Mouse (Mus musculus): ENCODE measurements around the gene Tnfsf12.
A peak's percentile ranks its signal among the peaks of the same experiment; 100 is the strongest.

Tnfsf12 gene

DNA sequence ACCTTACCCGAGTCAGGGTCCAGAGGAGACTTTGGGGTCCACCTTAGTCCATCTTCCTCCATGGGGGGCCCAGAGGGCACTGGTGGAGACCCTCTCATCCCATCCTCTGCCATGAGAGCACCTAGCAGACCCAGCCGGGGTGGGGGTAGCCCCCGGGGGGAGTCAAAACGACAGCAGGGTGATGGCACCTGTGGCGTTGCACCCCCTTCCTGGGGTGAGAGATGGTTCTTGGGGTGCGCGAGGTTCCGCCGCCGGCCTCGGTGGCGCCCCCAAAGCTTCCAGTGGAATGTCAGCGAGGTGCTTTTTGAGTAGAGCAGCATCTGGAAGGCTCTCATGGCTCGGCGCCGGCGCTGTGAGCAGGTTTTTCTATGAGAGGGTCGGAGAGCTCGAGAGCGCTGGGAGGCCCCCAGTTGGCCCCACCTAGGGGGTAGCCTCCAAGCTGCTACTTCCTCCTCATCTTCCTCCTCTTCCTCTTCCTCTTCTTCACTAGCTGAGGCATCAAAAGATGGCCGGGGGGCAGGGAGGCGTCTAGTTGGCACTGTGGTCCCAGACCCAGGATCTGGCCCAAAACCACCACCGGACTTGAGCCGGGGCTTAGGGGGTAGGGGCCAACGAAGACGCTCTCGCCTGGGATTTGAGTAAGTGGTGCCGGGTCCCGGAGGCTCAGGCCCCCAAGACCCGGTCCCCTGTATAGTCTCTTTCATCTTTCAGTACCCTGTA lies 15.4 kb downstream of the Tnfsf12 start:
- no peak for DNase-seq

DNA sequence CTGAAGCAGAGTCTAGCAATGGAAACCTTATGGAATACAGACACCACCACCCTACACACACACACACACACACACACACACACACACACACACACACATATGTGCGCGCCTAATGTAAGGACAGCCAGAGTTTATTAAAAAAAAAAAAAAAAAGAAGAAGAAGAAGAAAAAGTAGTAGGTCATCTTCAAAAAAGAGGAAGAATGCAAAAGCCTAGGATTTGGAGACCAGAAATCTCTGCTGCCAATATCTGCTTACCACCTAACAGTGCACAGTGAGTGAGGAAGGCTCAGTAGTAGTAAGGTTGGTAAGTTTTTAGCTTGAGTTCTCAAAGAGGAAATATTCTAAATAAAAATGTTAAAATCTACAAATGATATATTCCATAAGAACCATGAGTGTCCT lies 16.5 kb downstream of the Tnfsf12 start:
- DNase-seq, result no peak

DNA sequence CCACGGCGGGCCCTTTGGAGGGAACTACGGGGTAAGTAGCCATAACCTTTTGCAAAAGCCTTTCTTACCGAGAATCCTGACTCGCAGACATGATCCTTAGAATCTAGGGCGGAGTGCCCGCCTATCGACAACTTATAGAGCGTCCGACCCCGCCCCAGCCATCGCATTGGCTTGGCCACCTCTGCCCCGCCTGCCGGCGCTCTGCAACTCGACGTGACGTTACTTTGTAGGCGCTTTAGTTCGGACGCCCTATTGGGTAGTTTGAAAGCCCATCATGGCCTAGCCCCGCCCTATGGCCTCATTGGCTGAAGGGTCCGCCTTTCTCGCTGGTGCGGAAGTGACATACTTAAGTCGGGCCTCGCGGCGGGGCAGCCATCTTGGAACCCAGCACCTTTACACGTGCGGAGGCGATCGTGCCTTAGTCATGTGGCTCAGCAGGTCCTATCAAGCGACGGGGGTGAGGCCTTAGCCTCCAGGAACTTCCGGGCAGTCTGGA lies 23.4 kb downstream of the Tnfsf12 start, which contains the start of gene Eif4a1:
TSS of gene Eif4a1 (minus strand) at position 213 of the 496 bp plus-strand sequence.
- DNase-seq, result peak; percentile 100

DNA sequence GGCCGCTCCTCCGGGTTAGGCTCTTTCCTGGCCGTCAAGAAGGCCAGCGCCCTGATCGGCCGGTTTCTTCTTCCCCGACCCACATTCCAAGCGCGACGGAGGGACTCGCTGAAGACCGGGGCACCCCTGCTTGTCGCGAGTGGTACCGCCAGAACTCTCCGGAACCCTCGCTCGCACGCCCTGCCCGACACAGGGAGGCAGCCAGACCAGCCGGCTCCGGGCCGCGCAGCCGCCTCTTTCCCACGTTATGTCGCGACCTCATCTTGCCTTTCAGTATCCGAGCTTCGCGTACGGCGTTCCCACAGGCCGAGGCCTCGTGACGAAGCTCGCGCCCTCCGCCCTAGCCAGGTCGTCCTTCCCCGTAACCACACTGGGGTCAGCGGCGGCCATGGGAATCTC lies 23.9 kb downstream of the Tnfsf12 start:
- DNase-seq, result no peak

DNA sequence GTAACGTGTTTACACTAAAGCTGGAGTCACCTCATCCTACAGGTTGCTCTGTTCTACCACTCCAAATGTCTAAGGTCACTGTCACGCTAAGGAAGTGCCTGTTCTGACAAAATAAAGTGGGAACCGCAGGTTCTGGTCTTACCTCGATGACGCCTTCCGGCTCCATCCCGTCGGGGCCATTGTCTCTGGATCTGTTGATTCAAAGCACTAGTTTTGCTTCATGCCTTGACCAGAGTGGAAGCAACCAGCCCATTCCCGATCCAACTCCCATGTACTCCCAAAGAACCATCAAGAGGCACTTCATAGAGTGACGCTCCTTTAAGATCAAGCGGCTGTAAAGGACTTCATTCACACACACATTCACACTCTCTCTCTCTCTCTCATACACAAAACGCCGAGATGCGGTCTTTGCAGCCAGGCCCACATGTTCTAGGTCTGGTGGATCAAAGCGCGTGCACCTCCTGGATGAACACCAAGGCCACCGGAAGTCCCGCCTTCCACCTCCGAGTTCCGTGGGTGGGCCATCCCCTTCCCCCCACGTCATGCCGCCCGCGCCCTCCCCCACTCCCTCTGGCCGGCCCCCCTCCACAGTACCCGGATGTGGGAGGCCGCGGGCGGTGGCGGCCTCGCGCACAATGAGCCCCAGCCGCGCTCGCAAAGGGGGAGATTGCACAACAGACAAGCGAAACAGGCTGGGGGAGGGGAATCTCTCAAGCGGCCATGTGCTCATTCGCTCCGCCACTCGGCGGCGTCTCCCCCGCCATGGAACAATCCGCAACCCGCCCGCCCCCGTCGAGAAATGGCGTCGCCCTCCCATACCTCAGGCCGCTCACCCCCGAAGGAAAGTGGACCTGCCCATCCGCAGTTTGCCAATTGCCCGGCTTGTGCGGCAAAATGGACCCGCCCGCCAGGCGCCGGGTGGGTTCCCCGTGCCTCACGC lies 24.6 kb downstream of the Tnfsf12 start:
- DNase-seq, result peak; percentile 96

DNA sequence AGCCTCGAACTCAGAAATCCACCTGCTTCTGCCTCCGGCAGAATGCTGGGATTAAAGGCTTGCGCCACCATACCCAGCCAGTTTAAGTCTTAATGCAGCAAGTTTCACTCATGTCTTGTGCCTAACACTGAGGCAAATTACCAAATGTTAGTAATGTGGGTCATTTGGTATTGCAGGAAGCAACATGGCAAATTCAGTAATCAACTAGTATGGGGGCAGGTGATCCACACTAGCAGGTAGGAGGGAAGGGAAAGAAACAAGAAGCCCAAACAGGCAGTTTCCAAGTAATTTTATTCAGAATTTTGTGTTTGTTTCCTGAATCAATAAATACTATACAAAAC lies 29.0 kb downstream of the Tnfsf12 start:
- DNase-seq, result no peak

DNA sequence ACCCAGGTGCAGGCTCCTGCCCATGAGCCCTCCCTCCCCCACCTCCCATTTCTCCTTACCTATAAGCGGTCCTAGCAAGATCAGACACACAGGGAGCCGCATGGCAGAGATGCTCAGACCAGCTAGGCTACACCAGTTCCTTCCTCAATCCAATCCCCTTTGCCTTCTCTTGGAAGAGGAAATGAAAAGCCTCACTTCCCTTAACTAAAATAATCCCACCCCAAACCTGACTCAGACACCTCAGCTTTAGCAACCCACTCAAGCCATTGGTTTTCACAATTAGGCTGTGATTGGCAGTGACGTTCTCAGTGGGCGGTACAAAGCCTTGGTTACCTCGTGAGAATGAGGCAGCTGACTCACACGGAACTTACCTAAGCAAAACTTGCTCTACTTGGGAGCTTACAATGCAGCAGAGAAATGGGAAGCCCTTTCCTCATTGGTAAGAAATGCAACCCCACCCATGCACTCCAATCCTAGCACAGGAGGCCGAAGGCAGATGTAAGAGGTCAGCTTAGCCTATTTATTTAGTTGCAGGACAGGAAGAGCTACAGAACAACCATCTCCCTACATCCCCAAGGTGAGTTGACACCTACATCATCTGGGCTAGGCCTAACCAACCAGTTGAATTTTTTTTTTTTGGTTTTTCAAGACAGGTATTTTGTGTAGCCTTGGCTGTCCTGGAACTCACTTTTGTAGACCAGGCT lies 29.5 kb downstream of the Tnfsf12 start, which contains the start of gene Cd68:
TSS of gene Cd68 (minus strand) at position 193 of the 704 bp plus-strand sequence.
- no peak for DNase-seq

DNA sequence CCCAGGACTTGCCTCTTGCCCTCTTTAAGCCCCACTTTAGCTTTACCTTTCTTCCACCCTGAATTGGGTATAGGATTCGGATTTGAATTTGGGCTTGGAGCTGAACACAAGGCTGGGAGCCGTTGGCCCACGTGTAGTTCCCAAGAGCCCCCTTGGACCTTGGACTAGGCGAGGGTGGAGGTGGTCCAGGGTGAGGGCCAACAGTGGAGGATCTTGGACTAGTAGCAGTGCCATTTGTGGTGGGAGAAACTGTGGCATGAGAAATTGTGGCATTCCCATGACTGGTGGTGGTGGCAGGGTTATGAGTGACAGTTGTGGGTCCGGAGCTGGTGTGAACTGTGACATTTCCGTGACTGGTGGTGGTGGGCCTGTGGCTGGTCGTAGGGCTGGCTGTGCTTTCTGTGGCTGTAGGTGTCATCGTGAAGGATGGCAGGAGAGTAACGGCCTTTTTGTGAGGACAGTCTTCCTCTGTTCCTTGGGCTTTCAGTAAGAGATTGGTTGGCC lies 30.1 kb downstream of the Tnfsf12 start:
- no peak for DNase-seq

DNA sequence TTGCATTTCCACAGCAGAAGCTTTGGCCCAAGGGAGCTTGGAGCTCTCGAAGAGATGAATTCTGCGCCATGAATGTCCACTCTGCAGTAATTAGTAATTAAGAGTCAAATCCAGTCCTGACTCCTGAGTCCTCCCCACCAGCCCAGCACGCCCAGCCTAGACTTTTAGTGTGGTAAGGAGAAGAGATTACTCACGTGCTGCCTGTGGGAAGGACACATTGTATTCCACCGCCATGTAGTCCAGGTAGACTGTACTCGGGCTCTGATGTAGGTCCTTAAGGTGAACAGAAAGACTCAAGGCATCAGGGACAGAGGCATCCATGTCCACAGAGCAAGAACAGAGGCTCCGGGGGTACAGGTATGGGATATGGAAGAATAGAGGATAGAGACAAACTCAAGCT lies 30.8 kb downstream of the Tnfsf12 start:
- no peak for DNase-seq

DNA sequence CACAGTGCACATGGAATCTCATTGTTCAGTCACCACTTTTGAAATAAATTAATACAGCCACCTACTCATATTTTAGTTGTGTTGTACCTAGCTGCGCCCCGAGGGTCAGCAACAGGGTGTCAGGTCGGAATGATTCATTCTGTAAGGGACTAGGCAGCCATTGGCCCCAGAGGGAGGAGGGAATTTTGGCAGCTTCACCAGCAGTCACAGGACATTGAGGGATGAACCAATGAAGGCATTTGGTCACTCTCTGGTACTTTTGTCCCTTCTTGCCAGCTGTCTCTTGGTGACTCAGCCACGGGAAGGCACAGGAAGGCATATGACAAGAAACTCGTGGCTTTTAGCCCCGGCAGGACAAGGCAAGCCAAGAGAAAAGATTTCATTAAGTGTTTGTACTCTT lies 31.9 kb downstream of the Tnfsf12 start:
- no peak for DNase-seq

DNA sequence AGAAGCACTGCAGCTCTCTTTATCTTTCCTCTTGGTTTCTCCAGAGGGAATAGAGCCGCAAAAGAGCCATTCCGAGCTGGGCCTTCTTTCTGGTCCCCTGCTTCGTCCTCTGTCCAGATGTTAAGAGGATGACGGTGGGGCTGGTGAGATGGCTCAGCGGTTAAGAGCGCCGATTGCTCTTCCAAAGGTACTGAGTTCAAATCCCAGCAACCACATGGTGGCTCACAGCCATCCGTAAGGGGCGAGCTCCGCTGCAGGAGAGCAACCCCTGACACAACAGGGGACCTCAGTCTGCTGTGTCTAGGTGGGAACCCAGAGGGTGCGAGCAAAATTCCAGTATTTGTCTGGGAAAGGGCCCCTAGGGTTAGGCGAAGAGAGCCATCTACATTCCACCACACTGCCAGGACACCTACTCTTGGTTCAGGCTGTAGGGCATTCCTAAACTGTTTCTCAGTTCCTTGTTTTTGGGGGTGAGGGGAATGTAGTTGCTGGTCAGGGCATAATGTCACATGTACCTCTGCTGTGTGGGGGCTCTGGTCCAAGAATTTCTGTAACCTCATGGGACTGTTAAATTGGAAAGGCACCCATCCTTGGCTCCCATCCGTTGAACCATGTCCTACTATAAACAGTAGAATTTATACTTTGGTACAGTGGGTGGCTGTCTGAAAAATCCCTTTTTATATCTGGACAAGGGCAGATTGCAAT lies 32.5 kb downstream of the Tnfsf12 start:
- DNase-seq, result no peak

DNA sequence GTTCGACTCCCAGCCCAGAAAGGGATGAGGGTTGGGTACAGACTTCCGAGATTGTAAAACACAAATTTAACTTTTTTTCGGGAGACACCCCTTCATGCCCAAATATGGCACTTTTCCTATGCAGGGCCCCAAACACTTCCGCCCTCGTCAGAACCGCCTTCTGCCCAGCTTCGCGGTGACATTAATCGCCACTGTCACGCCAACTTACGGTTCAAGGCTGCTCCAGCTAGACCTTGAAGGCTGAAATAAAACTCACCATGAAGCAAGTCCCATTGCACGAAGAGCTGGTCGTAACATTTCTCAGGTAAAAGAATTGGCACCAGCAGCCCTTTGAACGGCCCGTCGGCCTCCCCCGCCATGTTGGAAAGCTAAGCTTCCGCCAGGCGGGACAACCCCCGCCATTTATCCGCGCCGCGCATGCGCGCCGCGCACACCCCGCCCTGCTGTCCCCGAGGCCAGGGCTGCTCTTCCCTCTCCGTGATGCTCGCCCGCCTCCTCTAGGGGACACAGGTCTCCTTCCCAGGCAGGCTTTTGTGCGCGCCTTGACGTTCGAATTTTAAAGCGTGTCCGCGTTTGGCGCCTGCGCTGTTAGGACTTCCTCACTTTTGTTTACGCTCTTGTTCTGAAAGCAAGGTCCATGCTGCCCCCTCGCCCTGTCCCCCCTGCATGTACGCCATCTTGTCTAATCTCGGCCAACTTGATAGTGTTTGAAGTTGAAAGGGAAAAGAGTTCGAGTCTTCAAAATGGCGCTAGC lies 33.3 kb downstream of the Tnfsf12 start, which contains the start of gene Mpdu1:
TSS of gene Mpdu1 (minus strand) at position 430 of the 754 bp plus-strand sequence.
- DNase-seq, result peak; percentile 94

DNA sequence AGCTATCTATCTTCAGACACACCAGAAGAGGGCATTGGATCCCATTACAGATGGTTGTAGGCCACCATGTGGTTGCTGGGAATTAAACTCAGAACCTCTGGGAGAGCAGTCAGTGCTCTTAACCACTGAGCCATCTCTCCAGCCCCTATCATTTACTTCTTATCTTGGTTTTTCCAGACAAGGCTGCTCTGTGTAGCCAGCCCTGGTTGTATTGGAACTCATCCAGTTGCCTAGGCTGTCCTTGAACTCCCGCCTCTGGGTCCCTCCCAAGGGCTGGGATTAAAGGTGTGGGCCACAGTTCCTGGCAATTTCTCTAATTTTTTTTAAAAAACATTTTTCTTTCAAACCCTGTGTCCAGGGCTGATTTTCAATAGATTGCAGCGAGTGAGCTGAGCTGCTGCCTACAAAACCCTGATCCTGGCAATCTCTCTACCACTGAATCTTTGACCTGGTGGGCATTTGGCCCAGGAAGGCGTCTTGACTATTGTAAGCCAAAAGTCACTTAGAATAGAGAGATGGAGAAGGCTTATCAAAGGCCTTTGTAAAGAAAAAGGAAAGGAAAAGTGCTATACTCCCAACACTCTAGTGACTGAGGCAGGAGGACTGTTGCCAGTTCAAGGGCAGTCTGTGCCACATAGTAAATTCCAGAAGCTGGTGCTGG lies 34.3 kb downstream of the Tnfsf12 start:
- DNase-seq, result no peak

DNA sequence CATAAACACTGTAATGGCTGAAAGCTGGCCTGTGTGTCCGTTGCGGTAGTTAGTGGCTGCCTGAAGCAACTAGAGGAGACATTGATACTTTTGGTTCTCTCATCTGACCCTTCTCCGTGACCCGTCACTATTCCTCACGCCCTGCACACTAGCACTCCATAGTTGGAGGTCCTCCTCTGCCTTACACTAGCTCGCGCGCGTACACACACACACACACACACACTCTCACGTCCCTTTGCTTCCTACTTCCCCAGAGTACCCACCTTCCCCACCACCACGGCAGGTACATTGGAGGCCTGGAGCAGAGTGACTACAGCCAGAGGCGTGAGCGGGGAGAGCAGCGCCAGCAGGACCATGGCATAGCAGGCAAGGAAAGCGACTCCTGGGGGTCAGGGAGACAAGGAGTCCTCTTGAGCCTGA lies 38.2 kb downstream of the Tnfsf12 start:
- DNase-seq, result no peak

DNA sequence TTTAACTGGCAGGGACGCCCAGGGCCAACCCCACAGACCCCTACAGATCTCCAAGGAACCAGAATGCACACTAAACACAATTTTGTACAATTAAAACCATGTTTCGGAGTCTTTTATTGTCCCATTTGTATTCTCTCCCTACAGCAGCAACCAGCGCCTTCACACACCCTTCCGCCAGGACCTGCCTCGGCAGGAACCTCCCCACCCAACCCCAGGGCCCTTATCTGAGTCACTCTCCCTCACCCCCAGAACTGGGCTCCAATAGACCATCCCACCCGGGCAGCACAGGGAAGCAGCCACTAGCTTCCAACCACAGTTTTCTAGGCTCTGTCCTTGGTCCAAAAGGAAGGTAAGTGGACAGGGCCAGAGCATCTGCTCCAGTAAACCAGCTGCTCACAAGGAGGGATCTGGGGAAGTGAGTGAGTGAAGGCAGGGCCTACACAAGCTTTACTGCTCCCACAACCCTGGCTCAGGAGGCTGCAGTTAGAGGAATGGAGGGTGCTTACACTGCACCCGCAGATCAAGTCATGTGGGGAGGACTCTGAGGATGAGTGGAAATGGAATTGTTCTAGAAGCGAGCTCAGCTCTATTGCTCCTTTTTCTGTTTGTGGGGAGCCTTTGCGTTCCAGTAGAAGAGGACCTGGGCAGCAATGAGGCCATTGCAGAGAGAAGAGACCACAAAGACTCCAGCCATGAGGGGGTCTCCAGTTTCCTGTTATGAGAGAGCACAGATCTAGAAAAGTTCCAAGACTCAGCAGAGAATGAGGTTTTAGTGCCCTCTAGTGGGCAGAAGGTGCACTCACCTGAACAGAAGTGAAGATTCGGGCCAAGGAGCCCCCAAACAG lies 38.8 kb downstream of the Tnfsf12 start:
- DNase-seq, result peak; percentile 70

DNA sequence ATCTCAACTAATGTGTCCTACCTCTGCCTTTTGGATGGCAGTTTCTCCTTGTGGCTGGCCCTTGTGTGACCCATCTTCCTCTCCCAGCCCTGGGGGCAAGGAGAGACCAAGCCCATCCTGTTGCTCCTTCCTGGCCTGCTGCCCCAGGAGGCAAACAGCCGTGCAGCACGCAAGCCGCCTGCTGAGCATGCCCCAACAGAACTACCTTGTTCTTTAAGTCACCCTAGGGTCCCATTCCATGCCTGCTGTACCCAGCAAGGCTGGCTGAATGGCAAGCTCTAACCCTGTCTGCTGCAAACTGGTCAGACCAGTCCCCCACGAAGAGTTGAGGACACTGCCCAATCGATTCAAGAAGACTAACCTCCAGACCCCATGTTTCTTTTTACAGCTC lies 39.6 kb downstream of the Tnfsf12 start:
- DNase-seq, result no peak

DNA sequence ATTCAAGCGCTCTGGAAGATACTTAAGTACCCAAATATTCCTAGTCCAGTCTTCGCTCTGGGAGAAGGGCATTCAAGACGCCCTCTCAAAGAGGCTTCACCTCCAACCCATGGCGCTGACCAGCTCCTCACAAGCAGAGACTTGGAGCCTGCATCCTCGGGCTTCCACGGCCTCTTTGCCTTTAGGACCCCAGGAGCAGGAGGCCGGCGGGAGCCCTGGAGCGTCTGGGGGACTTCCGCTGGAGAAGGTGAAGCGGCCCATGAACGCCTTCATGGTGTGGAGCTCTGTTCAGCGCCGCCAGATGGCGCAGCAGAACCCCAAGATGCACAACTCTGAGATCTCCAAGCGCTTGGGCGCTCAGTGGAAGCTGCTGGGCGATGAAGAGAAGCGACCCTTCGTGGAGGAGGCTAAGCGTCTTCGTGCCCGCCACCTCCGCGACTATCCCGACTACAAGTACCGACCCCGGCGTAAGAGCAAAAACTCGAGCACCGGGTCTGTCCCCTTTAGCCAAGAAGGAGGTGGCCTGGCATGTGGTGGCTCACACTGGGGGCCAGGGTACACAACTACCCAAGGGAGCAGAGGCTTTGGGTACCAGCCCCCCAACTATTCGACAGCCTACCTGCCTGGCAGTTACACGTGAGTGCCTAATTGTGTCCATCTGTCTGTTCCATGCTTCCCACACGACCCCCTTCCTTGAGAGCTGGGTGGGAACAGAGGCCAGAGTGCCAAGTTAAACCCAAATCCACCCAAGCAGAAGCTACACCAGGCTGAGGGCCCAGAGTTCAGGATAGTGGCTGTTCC lies 40.2 kb downstream of the Tnfsf12 start, which contains the start of gene Sox15:
TSS of gene Sox15 (plus strand) at position 51 of the 801 bp plus-strand sequence.
- DNase-seq, result no peak

DNA sequence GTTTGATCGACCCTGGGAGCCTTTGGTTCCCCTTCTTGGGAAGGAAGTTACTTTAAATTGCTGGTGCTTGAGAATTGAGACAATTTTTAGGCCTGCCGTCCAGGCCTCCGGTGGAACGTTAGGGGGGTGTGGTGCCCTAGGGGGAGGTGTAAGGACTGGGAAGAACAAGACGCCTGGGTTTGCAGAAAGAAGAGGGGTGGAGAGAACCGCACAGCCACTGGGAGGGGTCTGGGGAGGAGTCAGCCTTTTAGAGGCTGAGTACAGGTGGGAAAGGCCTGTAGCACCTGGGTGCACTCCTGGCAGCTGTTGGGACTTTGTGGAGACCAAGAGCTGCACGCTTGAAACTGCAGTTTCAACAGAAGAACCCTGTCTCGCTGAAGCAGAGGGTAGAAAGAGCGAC lies 40.9 kb downstream of the Tnfsf12 start:
- no peak for DNase-seq

DNA sequence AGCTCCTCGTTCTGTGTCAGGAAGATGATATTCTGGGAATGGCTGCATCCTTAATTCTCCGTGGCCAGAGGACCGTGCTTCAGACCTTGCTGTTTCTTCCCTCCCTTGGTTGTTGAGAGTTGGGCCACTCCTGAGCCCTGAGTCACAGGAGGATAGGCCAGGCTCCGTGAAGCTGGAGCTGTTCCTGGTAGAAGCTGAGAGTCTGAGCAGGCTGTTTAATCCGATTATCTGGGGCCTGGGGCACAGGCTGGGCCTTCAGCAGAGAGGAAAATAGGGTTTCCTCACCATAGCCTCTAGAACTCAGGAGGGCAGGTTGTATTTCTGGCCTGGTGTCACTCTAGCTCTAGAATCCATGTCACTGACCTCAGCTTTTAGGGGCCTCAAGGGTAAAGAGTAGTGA lies 42.2 kb downstream of the Tnfsf12 start:
- DNase-seq, result no peak
